Mouse (Mus musculus): ENCODE measurements around the gene Bsg. TPM values are rescaled to one million over a fixed set of nuclear protein-coding genes. Genes with fewer than 3 reads are reported as not detected.

Bsg gene
- polyA plus RNA-seq, 1 experiment from 2014 or later = 915 TPM

GRCm38 (mm10) chr10:79716254-79716987, 12.1 kb downstream of the Bsg start, which contains the start of gene Hcn2:
Hcn2 (plus strand) TSS chr10:79716634.
- H3K36me3 ChIP-seq (ENCODE audit: control insufficient read depth, insufficient read depth, low read length) = no peaks in the 10 kb centered on the region; the same call in 1 of the 2 replicates
- H3K27me3 ChIP-seq (ENCODE audit: control insufficient read depth, insufficient read depth, low read depth, low read length) = peaks cover 27% of the 10 kb centered on the region
- under 1% methylated on average over 48 of the region's 91 CpGs for WGBS

DNA sequence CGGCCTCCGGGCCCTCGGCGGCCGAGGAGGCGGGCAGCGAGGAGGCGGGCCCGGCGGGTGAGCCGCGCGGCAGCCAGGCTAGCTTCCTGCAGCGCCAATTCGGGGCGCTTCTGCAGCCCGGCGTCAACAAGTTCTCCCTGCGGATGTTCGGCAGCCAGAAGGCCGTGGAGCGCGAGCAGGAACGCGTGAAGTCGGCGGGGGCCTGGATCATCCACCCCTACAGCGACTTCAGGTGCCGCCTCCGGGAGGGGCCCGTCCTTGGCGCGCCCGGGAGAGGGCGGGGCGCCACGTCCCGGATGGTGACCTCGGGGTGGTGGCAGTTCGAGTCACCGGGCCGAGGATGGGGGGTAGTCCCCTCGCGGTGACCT, 12.7 kb downstream of the Bsg start:
- Histone ChIP-seq H3K9ac (ENCODE audit: low read depth, low read length) (peak overlapping the region; percentile 87), H3K27me3 (ENCODE audit: control insufficient read depth, insufficient read depth, low read depth, low read length) (peaks cover 27% of the 10 kb centered on the region), H3K4me1 (ENCODE audit: control insufficient read depth, insufficient read depth, low read length) (peaks cover 16% of the 10 kb centered on the region), H3K36me3 (ENCODE audit: control insufficient read depth, insufficient read depth, low read length) (no peaks in the 10 kb centered on the region), H3K4me2 (ENCODE audit: low read length) (peak overlapping the region; percentile 90), H3K27ac (ENCODE audit: low read length) (peak overlapping the region; percentile 64; the same call in 1 of the 2 replicates), H3K9me3 (replicated peaks; ENCODE audit: control insufficient read depth, low read length, poor library complexity, severe bottlenecking) (no peaks in the 10 kb centered on the region), H3K4me3 (ENCODE audit: low read depth, low read length) (peak overlapping the region; percentile 86)
- ATAC-seq = peak; percentile 14; the same call in 1 of the 2 replicates
- under 1% methylated on average over 44 of the region's 44 CpGs for WGBS

More at GRCm38 (mm10) chr10:79716254-79716987, 12.1 kb downstream of the Bsg start, which contains the start of gene Hcn2:
- peak; percentile 54 for ATAC-seq
- Histone ChIP-seq H3K27ac (ENCODE audit: low read length) (peak within 1 kb of the TSS; percentile 64; the same call in 1 of the 2 replicates), H3K9ac (ENCODE audit: low read depth, low read length) (peak within 1 kb of the TSS; percentile 87), H3K4me3 (ENCODE audit: low read depth, low read length) (peak within 1 kb of the TSS; percentile 86), H3K9me3 (replicated peaks; ENCODE audit: control insufficient read depth, low read length, poor library complexity, severe bottlenecking) (no peaks in the 10 kb centered on the region), H3K4me1 (ENCODE audit: control insufficient read depth, insufficient read depth, low read length) (peaks cover 16% of the 10 kb centered on the region), H3K4me2 (ENCODE audit: low read length) (peak within 1 kb of the TSS; percentile 90)

DNA sequence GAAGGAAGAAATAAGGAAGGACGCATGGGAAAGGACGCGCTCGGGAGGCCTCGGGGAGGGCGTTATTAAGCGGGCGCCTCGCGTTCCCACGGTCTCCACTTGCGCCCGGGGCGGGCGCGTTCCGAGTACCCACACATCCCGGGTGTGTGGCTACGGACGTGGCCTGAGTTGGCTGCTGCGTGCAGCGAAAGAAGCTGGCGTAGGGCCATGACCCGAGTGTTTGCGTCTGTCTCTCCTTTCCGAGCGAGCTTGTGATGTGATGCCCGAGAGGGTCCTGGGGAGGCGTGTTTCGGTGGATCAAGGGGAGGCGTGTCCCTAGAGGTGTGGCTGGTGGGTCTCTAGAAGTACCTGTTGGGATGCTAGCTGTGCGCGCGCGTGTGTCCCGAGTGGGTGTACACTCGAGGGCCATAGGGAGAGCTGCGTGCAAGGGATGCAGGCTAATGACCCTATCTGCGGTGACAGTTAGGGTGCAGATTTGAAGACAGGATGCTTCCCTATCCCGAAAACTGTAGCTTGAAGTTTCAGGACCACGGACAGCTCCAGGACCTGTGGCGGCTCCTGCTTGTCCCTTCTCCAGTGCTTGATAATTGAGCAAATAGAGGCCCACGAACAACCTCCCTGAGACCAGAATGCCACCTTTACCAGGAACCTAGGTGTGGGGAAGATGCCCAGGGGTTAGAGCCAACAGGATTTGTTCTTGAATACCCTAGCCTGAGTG, 13.5 kb downstream of the Bsg start:
- H3K27ac ChIP-seq (ENCODE audit: low read length) = no peak overlapping the region
- no peaks in the 10 kb centered on the region for H3K36me3 ChIP-seq (ENCODE audit: control insufficient read depth, insufficient read depth, low read length)
- peak overlapping the region; percentile 90 for H3K4me2 ChIP-seq (ENCODE audit: low read length)
- peak overlapping the region; percentile 86 for H3K4me3 ChIP-seq (ENCODE audit: low read depth, low read length)
- 5% methylated on average over 42 of the region's 43 CpGs for WGBS
- ATAC-seq = 0 out of 2 replicates have a peak, but pooled peaks have one; percentile 18
- peaks cover 27% of the 10 kb centered on the region for H3K27me3 ChIP-seq (ENCODE audit: control insufficient read depth, insufficient read depth, low read depth, low read length)
- H3K9me3 ChIP-seq (replicated peaks; ENCODE audit: control insufficient read depth, low read length, poor library complexity, severe bottlenecking) = no peaks in the 10 kb centered on the region
- H3K9ac ChIP-seq (ENCODE audit: low read depth, low read length) = peak overlapping the region; percentile 87
- H3K4me1 ChIP-seq (ENCODE audit: control insufficient read depth, insufficient read depth, low read length) = peaks cover 16% of the 10 kb centered on the region

DNA sequence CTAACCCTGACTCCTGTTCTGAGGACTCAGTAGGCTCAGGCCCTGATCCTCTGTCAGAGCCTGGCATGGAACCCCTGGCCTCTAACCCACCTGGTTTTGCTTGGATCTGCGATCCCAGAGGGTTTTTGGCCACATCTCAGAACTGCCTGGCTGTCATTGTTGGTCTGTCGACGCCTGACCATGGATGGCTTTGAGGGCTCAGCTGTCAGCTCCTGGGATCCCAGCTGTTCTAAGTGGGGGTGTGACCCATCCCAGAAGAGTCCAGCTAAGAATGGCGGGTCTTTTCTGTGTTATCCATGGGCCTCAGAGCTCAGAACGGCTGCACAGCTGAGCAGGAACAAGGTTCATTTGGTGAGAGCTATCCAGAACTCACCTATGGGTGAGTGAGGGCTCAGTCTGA, 16.8 kb downstream of the Bsg start:
- Histone ChIP-seq H3K4me3 (ENCODE audit: low read depth, low read length) (no peak overlapping the region), H3K4me2 (ENCODE audit: low read length) (no peak overlapping the region), H3K9me3 (replicated peaks; ENCODE audit: control insufficient read depth, low read length, poor library complexity, severe bottlenecking) (no peaks in the 10 kb centered on the region), H3K4me1 (ENCODE audit: control insufficient read depth, insufficient read depth, low read length) (peaks cover 14% of the 10 kb centered on the region), H3K36me3 (ENCODE audit: control insufficient read depth, insufficient read depth, low read length) (no peaks in the 10 kb centered on the region; the same call in 1 of the 2 replicates), H3K9ac (ENCODE audit: low read depth, low read length) (no peak overlapping the region), H3K27me3 (ENCODE audit: control insufficient read depth, insufficient read depth, low read depth, low read length) (peaks cover 19% of the 10 kb centered on the region), H3K27ac (ENCODE audit: low read length) (no peak overlapping the region)
- WGBS = 68% methylated on average over 5 of the region's 5 CpGs
- no peak for ATAC-seq

DNA sequence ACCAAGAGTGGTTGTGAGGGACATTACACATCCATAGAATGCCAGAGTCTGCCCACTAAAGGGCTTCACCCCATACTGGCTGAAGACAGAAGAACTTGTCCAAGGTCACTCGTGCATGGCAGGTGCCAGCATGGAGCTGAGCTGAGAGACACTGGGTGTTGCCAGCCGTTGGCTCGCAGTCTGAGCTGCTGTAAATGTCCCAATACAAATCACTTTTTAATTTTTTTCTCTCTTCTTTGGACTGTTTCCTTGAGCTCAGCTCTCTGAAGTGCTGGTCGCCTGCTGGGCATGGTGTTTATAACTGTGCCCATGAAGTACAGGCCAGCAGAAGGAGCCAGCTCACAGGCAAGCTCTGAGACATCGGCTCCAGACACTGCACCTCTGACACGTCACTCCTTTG, 18.8 kb downstream of the Bsg start:
- H3K4me2 ChIP-seq (ENCODE audit: low read length) = no peak overlapping the region
- peaks cover 11% of the 10 kb centered on the region for H3K27me3 ChIP-seq (ENCODE audit: control insufficient read depth, insufficient read depth, low read depth, low read length)
- WGBS = 49% methylated on average over 6 of the region's 6 CpGs
- H3K4me3 ChIP-seq (ENCODE audit: low read depth, low read length) = no peak overlapping the region
- no peaks in the 10 kb centered on the region; the same call in 1 of the 2 replicates for H3K36me3 ChIP-seq (ENCODE audit: control insufficient read depth, insufficient read depth, low read length)
- no peak overlapping the region for H3K9ac ChIP-seq (ENCODE audit: low read depth, low read length)
- no peak overlapping the region for H3K27ac ChIP-seq (ENCODE audit: low read length)
- peaks cover 4% of the 10 kb centered on the region for H3K4me1 ChIP-seq (ENCODE audit: control insufficient read depth, insufficient read depth, low read length)
- no peaks in the 10 kb centered on the region for H3K9me3 ChIP-seq (replicated peaks; ENCODE audit: control insufficient read depth, low read length, poor library complexity, severe bottlenecking)
- ATAC-seq = peak; percentile 33; the same call in 1 of the 2 replicates

DNA sequence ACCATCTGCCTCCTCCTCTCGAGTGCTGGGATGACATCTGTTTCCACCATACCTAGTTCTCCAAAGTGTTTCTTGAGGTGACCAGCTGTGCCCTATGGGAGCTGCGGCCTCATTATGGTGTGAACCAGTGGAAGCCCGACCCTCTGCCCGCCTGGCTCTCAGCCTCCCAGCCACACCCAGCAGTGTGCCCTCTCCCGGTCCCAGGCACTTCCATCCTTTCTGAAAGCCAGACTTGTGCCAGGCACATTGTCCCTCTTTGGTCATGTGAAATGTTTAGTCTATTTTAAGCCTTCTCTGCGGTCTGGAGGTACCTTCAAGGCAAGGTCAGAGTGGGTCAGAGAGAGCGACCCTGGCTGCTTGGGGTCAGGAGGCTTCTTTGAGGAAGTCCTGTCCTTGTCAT, 19.4 kb downstream of the Bsg start:
- H3K4me2 ChIP-seq (ENCODE audit: low read length) = no peak overlapping the region
- H3K4me3 ChIP-seq (ENCODE audit: low read depth, low read length) = no peak overlapping the region
- peaks cover 6% of the 10 kb centered on the region; the same call in 1 of the 2 replicates for H3K27me3 ChIP-seq (ENCODE audit: control insufficient read depth, insufficient read depth, low read depth, low read length)
- H3K4me1 ChIP-seq (ENCODE audit: control insufficient read depth, insufficient read depth, low read length) = no peaks in the 10 kb centered on the region
- H3K9ac ChIP-seq (ENCODE audit: low read depth, low read length) = no peak overlapping the region
- WGBS = 87% methylated on average over 7 of the region's 7 CpGs
- no peak overlapping the region for H3K27ac ChIP-seq (ENCODE audit: low read length)
- no peak for ATAC-seq
- no peaks in the 10 kb centered on the region; the same call in 1 of the 2 replicates for H3K36me3 ChIP-seq (ENCODE audit: control insufficient read depth, insufficient read depth, low read length)
- H3K9me3 ChIP-seq (replicated peaks; ENCODE audit: control insufficient read depth, low read length, poor library complexity, severe bottlenecking) = no peaks in the 10 kb centered on the region

- 26% methylated on average over 11 of the region's 11 CpGs for WGBS
- no peaks in the 10 kb centered on the region for H3K4me1 ChIP-seq (ENCODE audit: control insufficient read depth, insufficient read depth, low read length)
- no peaks in the 10 kb centered on the region for H3K27me3 ChIP-seq (ENCODE audit: control insufficient read depth, insufficient read depth, low read depth, low read length)
- no peak overlapping the region for H3K27ac ChIP-seq (ENCODE audit: low read length)
- no peak for ATAC-seq
- no peak overlapping the region for H3K4me3 ChIP-seq (ENCODE audit: low read depth, low read length)
- no peak overlapping the region for H3K9ac ChIP-seq (ENCODE audit: low read depth, low read length)
- H3K36me3 ChIP-seq (ENCODE audit: control insufficient read depth, insufficient read depth, low read length) = no peaks in the 10 kb centered on the region; the same call in 1 of the 2 replicates
- H3K4me2 ChIP-seq (ENCODE audit: low read length) = no peak overlapping the region
- H3K9me3 ChIP-seq (replicated peaks; ENCODE audit: control insufficient read depth, low read length, poor library complexity, severe bottlenecking) = no peaks in the 10 kb centered on the region
Measured at GRCm38 (mm10) chr10:79726090-79726489, 21.8 kb downstream of the Bsg start.

DNA sequence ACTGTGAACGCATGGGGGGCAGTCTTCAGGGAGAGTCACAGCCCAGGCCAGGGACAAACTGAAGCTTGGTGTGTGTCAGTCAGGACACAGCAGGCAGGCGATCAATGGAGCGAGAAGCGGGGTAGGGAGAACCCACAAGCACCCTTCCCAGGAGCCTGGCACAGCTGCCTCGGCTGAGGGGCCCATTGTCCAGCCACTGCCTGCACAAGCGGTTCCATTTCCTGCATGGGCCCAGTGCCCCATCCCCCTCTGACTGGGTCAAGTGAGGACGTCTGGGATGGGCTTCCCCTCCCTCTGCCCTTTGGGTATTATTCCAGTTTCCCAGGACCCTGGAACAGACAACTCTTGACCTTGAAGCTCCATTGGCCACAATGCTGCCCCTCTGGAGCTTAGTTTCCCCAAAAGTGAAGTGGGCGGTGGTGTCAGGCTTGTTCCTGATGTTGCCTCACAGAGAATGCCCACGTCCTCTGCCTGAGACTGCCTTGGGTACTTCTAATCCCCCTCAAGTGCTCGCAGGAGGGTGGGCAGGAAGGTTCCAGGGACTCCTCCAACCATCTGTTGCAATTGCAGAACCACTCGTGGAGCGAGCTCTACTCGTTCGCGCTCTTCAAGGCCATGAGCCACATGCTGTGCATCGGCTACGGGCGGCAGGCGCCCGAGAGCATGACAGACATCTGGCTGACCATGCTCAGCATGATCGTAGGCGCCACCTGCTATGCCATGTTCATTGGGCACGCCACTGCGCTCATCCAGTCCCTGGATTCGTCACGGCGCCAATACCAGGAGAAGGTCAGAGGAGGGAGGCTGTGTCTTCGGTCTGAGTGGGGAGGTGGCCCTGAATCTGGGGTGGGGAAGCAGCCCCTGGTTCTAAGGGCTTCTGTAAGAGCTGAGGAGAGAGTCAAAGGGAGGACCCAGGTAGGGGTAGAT, 24.3 kb downstream of the Bsg start:
- Histone ChIP-seq H3K4me1 (ENCODE audit: control insufficient read depth, insufficient read depth, low read length) (no peaks in the 10 kb centered on the region), H3K4me3 (ENCODE audit: low read depth, low read length) (no peak overlapping the region), H3K27me3 (ENCODE audit: control insufficient read depth, insufficient read depth, low read depth, low read length) (no peaks in the 10 kb centered on the region), H3K9ac (ENCODE audit: low read depth, low read length) (no peak overlapping the region), H3K4me2 (ENCODE audit: low read length) (no peak overlapping the region), H3K27ac (ENCODE audit: low read length) (no peak overlapping the region), H3K36me3 (ENCODE audit: control insufficient read depth, insufficient read depth, low read length) (peaks cover 13% of the 10 kb centered on the region), H3K9me3 (replicated peaks; ENCODE audit: control insufficient read depth, low read length, poor library complexity, severe bottlenecking) (no peaks in the 10 kb centered on the region)
- 67% methylated on average over 28 of the region's 28 CpGs for WGBS
- ATAC-seq = no peak

Measured in midbrain, embryonic 16.5 days (tissue).